Mouse (Mus musculus) ES-Bruce4 (cell line): Measurements from ENCODE around the gene Sfr1.

Experiments used
- CTCF ChIP-seq: IDR thresholded peaks from one replicate; pipeline ENCODE4 v1.8.1; 2011; ENCODE audit warnings: low read depth, low read length
- EP300 ChIP-seq: IDR thresholded peaks from 2 replicates; pipeline ENCODE4 v1.6.1; 2011; ENCODE audit warnings: low read depth, low read length; ENCODE audit not compliant: insufficient read depth
- POLR2A ChIP-seq: IDR thresholded peaks from one replicate; pipeline ENCODE4 v1.8.1; 2011; ENCODE audit warnings: low read length; ENCODE audit not compliant: insufficient read depth

- TF ChIP-seq EP300 (no peak), CTCF (no peak), POLR2A (no peak)
These were observed 34.4 kb upstream of the Sfr1 start for GRCm38 (mm10) chr19:47697067-47697466.
